Mouse (Mus musculus) thymus, adult 2 months (tissue): ENCODE results near the gene Cc2d2b.

Experiments used
- CTCF ChIP-seq: fragments of 200-500 bp; IDR thresholded peaks from 2 replicates; pipeline ENCODE4 v1.5.1; 2012; ENCODE audit warnings: mild to moderate bottlenecking, control low read depth, low read length, moderate library complexity, borderline replicate concordance; ENCODE audit not compliant: control insufficient read depth, poor library complexity, insufficient read depth; ENCODE audit errors: extremely low read depth
- POLR2A ChIP-seq: fragments of 200-500 bp; IDR thresholded peaks from 2 replicates; pipeline ENCODE4 v1.6.1; 2012; ENCODE audit warnings: mild to moderate bottlenecking, low read length, control low read depth, moderate library complexity; ENCODE audit not compliant: control insufficient read depth, poor library complexity, insufficient read depth; ENCODE audit errors: extremely low read depth

DNA sequence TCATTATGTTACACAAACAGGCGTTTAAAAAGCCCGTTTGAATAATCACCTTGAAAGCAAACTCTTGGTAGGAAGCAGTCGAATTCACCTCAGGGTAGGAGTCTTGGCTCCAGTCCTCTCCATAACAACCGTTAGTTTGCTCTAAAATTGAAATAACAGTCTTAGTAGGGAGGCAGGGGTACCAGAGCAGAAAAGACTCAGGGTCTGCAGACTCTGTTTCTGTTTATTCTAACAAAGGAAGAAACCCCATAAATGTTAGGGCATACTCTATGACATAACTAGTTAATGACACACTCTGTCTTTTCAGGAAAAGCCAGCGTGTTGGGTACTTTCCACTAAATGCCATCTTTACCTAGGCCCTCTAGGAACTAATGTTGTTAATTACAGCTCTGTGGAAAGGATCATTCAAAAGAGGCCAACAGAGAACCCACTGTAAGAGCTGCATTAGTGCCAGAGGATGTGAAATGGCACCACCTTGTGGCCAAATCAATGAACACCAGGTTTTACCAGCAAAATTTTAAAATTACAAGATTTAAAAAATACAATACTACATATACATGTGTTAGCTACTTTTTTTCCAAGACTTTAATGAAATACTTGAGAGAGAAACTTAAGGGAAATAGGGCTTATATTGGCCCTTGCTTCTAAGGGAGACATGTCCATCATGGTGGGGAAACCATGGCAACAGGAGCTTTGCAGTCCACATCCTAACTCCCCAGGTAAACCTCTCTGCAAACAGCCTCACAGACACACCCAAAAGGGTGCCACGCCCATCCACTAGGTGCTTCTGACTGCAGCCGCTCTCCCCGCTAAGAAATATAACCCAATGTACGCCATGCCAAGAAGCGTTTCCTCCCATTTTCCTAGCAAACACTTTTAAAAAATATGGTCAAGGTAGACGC is 26.2 kb upstream of the Cc2d2b start:
- TF ChIP-seq POLR2A (no peak), CTCF (no peak)
